9 mouse cellular contexts compared by ENCODE assay signal in the genomic region with DNA sequence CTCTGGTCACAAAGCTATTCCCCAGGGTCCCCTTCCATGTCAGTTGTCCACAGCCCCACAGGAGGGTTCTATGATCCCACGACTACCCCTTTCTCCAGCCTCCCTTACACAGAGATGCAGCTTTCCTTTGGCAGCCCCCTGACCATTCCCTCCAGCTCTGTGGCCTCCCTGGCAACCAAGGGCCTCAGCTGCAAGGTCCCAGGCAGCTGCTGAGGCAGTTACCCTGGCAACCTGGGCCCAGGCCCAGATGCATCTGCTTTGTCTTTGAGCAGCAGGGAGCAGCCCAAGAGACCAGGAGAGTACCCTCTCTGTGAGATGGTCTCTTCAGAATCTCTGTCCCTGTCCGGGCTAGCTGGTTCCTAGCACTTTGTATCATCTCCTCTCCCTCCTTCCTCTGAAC.
A peak's percentile ranks its signal among the peaks of the same experiment; 100 is the strongest.
DNase-seq lines count a peak whose midpoint lies in the region; TF ChIP-seq lines count a peak whose summit lies in the region.
"Had no signal": no experiment of that assay in that cellular context is flagged by ENCODE, and none has a peak within 500 bp of the region (broad histone marks: within the 10 kb centered on the region; RNA-seq: fewer than 3 reads in every experiment).

No protein-coding gene starts in this region.

- no peaks in the 10 kb centered on the region for H3K79me2 ChIP-seq in heart, adult 2 months (replicated peaks; ENCODE audit: control insufficient read depth, insufficient read depth, low read length)

- WGBS in heart, adult 2 months: 74% methylated on average over 2 of the region's 2 CpGs
- WGBS in limb, embryonic 10.5 days: 76% methylated on average over 2 of the region's 2 CpGs

- TF ChIP-seq POLR2A in heart, adult 2 months (IDR thresholded peaks at IDR 0.05; ENCODE audit: insufficient read depth, low read depth, low read length): no peak

- H3K4me1 ChIP-seq in heart, adult 2 months (ENCODE audit: control insufficient read depth, insufficient read depth, low read length): peaks cover 2% of the 10 kb centered on the region
- peaks cover 21% of the 10 kb centered on the region for H3K4me1 ChIP-seq in limb, embryonic 10.5 days

- H3K9ac ChIP-seq in heart, adult 2 months (ENCODE audit: low read depth, low read length): no peak overlapping the region
- H3K9ac ChIP-seq: stomach, embryonic 15.5 days had no signal

- DNase-seq in heart, postnatal 10 days: peak; percentile 22 to 32
- no peak for DNase-seq in heart, adult 2 months
- DNase-seq in frontal cortex, postnatal 14 days (ENCODE audit: low spot score in 2 of 2): peak; percentile 40 to 64
- peak; percentile 91 for DNase-seq in left cerebral cortex, postnatal 4 days
- peak; percentile 62 for DNase-seq in right cerebral cortex, postnatal 14 days
- DNase-seq in limb, embryonic 10.5 days (ENCODE audit: low spot score): no peak
- no peak for DNase-seq in ovary, adult 18-20 months (ENCODE audit: low spot score)
- no peak for DNase-seq in B cell, adult 2 months

- H3K27ac ChIP-seq in heart, adult 2 months: no peak overlapping the region
- H3K27ac ChIP-seq in limb, embryonic 10.5 days: no peak overlapping the region
- H3K27ac ChIP-seq: stomach, embryonic 15.5 days had no signal

- H3K36me3 ChIP-seq in heart, adult 2 months (ENCODE audit: control insufficient read depth, insufficient read depth, low read length): no peaks in the 10 kb centered on the region
- no peaks in the 10 kb centered on the region for H3K36me3 ChIP-seq in limb, embryonic 10.5 days
- H3K36me3 ChIP-seq: stomach, embryonic 15.5 days had no signal

- intact Hi-C loops in heart, postnatal 10 days (cut with DNase I): no loop called here
- intact Hi-C loops in heart, adult 2 months (cut with DNase I): no loop called here
- intact Hi-C loops in left cerebral cortex, postnatal 4 days (cut with DNase I): no loop called here

- TF ChIP-seq EP300 in heart, adult 2 months (IDR thresholded peaks at IDR 0.05; ENCODE audit: insufficient read depth, low read depth, low read length): no peak

- no peak for TF ChIP-seq CTCF in heart, adult 2 months (IDR thresholded peaks at IDR 0.05)

- H3K4me3 ChIP-seq in heart, adult 2 months: no peak overlapping the region
- H3K4me3 ChIP-seq in limb, embryonic 10.5 days: no peak overlapping the region
- H3K4me3 ChIP-seq: stomach, embryonic 15.5 days had no signal

- no peaks in the 10 kb centered on the region for H3K9me3 ChIP-seq in limb, embryonic 10.5 days (replicated peaks)
- H3K9me3 ChIP-seq: stomach, embryonic 15.5 days had no signal

- H3K27me3 ChIP-seq in heart, adult 2 months (ENCODE audit: control insufficient read depth, insufficient read depth, low read length): no peaks in the 10 kb centered on the region
- no peaks in the 10 kb centered on the region for H3K27me3 ChIP-seq in limb, embryonic 10.5 days (ENCODE audit: low read depth, poor library complexity, severe bottlenecking)
- H3K27me3 ChIP-seq: stomach, embryonic 15.5 days had no signal

Comparison
In these comparisons a context has a peak if more than half of its experiments do, and no peak if none do; other contexts are left out.
1. DNase-seq: peak in heart, postnatal 10 days (2 of 2), frontal cortex, postnatal 14 days (2 of 2), left cerebral cortex, postnatal 4 days (single experiment) and right cerebral cortex, postnatal 14 days (single experiment); none in heart, adult 2 months (0 of 2), limb, embryonic 10.5 days (single experiment), ovary, adult 18-20 months (single experiment) and B cell, adult 2 months (0 of 2).